Mouse (Mus musculus): Measurements from ENCODE around the gene 2310002L09Rik. TPM values are rescaled to one million over a fixed set of nuclear protein-coding genes. Genes with fewer than 3 reads are reported as not detected.
"Not testable (repeated sequence)": the region's sequence is repeated elsewhere in the genome, so short reads cannot be mapped to it uniquely, and the experiment has no call there.

The 2310002L09Rik gene
- not detected in 2 replicates for polyA plus RNA-seq (2014; fragmentation: Nextera tagmentation; extraction: Ambion mirVana)

DNA sequence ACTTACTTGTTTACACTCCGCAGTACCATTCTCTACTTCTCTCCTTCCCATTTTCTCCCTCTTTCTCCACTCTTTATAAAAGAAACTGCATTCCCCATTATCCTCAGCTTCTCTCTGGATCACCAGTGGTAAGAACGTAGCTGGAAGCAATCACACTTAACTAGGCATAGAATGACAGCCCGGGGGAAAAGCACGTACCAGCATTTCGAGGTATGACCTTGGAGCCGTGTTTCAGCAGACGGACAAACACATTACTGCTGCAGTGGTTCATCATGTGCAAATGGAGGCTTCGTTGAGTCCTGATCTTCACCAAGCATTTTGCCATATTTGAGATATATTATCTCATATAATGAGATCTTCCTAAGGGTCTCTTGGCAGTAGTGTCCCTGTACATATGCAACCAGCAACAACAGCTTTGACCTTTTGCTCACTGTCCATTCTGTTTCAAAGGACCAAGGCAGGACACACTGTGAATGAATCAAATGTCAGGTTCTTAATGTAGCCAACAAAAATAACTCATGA is at the start of gene 2310002L09Rik:
2310002L09Rik (minus strand) TSS at position 472 of the 522 bp plus-strand sequence.
- 82% methylated on average over 8 of the region's 8 CpGs for WGBS
- no peaks in the 10 kb centered on the region for H3K27me3 ChIP-seq (ENCODE audit: control insufficient read depth, insufficient read depth, low read length)
- no peak within 1 kb of the TSS for H3K9ac ChIP-seq (replicated peaks; ENCODE audit: low read depth, low read length)
- H3K4me2 ChIP-seq (ENCODE audit: low read depth, low read length): no peak within 1 kb of the TSS
- H3K36me3 ChIP-seq (ENCODE audit: control insufficient read depth, insufficient read depth, low read length): no peaks in the 10 kb centered on the region
- H3K4me1 ChIP-seq (ENCODE audit: control insufficient read depth, insufficient read depth, low read length): no peaks in the 10 kb centered on the region
- H3K9me3 ChIP-seq (ENCODE audit: control insufficient read depth, low read length): no peaks in the 10 kb centered on the region
- no peak within 1 kb of the TSS for H3K27ac ChIP-seq (ENCODE audit: low read depth, low read length)
- H3K4me3 ChIP-seq (ENCODE audit: low read depth, low read length): no peak within 1 kb of the TSS
- no peak for ATAC-seq (ENCODE audit: low read depth)

DNA sequence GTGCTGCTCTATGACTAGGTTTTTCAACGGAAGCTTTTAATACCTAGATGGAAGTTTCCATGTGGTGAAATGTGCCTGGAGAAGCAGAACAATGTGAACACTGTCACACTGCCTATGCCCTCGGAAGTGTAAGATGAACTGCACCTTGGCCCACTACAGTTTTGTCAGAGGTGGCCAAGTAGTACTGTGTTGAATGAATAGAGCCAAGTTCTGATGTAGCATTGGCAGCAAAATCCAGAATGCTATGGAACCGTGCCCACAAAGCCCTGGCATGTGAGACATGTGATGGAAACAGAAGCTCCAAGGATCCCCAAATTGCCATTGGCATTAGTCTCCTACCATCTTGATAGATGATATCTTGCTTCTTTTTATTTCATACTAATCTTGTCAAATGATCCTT is 29.8 kb upstream of the 2310002L09Rik start:
- ATAC-seq (ENCODE audit: low read depth): no peak
- WGBS: 81% methylated on average over 3 of the region's 3 CpGs

DNA sequence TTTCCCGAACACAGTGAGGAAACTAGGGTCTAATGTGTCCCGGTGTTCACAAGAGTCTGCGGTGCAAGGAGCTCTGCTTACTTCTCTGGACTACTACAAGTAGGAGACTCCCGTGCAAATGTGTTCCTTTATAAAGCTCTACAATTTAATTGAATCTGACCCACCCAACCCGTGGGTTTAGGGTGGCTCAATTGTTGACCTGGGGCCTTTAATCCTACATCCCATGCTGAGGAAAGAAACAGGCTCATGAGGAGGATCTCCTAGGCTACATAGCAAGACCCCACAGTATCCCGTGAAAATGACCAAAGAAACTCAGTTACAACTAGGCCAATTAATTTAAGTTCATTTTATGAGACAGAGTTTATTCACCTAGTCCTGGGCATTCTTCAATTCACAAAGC is 30.0 kb downstream of the 2310002L09Rik start, which contains the start of gene Gm11756:
Gm11756 (minus strand) TSS at position 101 of the 400 bp plus-strand sequence.
- H3K27me3 ChIP-seq (ENCODE audit: control insufficient read depth, insufficient read depth, low read length); H3K4me1 ChIP-seq (ENCODE audit: control insufficient read depth, insufficient read depth, low read length); H3K4me3 ChIP-seq (ENCODE audit: low read depth, low read length); ATAC-seq (ENCODE audit: low read depth); H3K27ac ChIP-seq (ENCODE audit: low read depth, low read length); H3K4me2 ChIP-seq (ENCODE audit: low read depth, low read length); H3K9me3 ChIP-seq (ENCODE audit: control insufficient read depth, low read length); H3K36me3 ChIP-seq (ENCODE audit: control insufficient read depth, insufficient read depth, low read length); H3K9ac ChIP-seq (replicated peaks; ENCODE audit: low read depth, low read length): not testable (repeated sequence)
- WGBS: 82% methylated on average over 6 of the region's 6 CpGs

More for the DNA sequence above, 29.8 kb upstream of the 2310002L09Rik start:
- Histone ChIP-seq H3K9ac (replicated peaks; ENCODE audit: low read depth, low read length) (no peak overlapping the region), H3K27ac (ENCODE audit: low read depth, low read length) (no peak overlapping the region), H3K4me2 (ENCODE audit: low read depth, low read length) (no peak overlapping the region), H3K27me3 (ENCODE audit: control insufficient read depth, insufficient read depth, low read length) (no peaks in the 10 kb centered on the region), H3K36me3 (ENCODE audit: control insufficient read depth, insufficient read depth, low read length) (no peaks in the 10 kb centered on the region), H3K9me3 (ENCODE audit: control insufficient read depth, low read length) (no peaks in the 10 kb centered on the region), H3K4me3 (ENCODE audit: low read depth, low read length) (no peak overlapping the region), H3K4me1 (ENCODE audit: control insufficient read depth, insufficient read depth, low read length) (no peaks in the 10 kb centered on the region)

DNA sequence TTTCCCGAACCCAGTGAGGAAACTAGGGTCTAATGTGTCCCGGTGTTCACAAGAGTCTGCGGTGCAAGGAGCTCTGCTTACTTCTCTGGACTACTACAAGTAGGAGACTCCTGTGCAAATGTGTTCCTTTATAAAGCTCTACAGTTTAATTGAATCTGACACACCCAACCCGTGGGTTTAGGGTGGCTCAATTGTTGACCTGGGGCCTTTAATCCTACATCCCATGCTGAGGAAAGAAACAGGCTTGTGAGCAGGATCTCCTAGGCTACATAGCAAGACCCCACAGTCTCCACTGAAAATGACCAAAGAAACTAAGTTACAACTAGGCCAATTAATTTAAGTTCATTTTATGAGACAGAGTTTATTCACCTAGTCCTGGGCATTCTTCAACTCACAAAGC is 44.8 kb downstream of the 2310002L09Rik start, which contains the start of gene Gm13871:
Gm13871 (minus strand) TSS at position 101 of the 400 bp plus-strand sequence.
- WGBS: no CpG with 5 or more reads among the region's 4 CpGs
- not testable (repeated sequence) for H3K9me3 ChIP-seq (ENCODE audit: control insufficient read depth, low read length); H3K4me1 ChIP-seq (ENCODE audit: control insufficient read depth, insufficient read depth, low read length); H3K27me3 ChIP-seq (ENCODE audit: control insufficient read depth, insufficient read depth, low read length); H3K4me3 ChIP-seq (ENCODE audit: low read depth, low read length); H3K4me2 ChIP-seq (ENCODE audit: low read depth, low read length); ATAC-seq (ENCODE audit: low read depth); H3K27ac ChIP-seq (ENCODE audit: low read depth, low read length); H3K36me3 ChIP-seq (ENCODE audit: control insufficient read depth, insufficient read depth, low read length); H3K9ac ChIP-seq (replicated peaks; ENCODE audit: low read depth, low read length)

DNA sequence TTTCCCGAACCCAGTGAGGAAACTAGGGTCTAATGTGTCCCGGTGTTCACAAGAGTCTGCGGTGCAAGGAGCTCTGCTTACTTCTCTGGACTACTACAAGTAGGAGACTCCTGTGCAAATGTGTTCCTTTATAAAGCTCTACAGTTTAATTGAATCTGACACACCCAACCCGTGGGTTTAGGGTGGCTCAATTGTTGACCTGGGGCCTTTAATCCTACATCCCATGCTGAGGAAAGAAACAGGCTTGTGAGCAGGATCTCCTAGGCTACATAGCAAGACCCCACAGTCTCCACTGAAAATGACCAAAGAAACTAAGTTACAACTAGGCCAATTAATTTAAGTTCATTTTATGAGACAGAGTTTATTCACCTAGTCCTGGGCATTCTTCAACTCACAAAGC is 59.6 kb downstream of the 2310002L09Rik start, which contains the start of gene Gm11757:
Gm11757 (minus strand) TSS at position 101 of the 400 bp plus-strand sequence.
- not testable (repeated sequence) for H3K27ac ChIP-seq (ENCODE audit: low read depth, low read length); H3K9ac ChIP-seq (replicated peaks; ENCODE audit: low read depth, low read length); H3K9me3 ChIP-seq (ENCODE audit: control insufficient read depth, low read length); H3K27me3 ChIP-seq (ENCODE audit: control insufficient read depth, insufficient read depth, low read length); H3K36me3 ChIP-seq (ENCODE audit: control insufficient read depth, insufficient read depth, low read length); H3K4me3 ChIP-seq (ENCODE audit: low read depth, low read length); H3K4me2 ChIP-seq (ENCODE audit: low read depth, low read length); ATAC-seq (ENCODE audit: low read depth); H3K4me1 ChIP-seq (ENCODE audit: control insufficient read depth, insufficient read depth, low read length)
- no CpG with 5 or more reads among the region's 4 CpGs for WGBS

Other genes starting within 250 kb of the 2310002L09Rik start
- gene Rasef, start 159.9 kb downstream of the 2310002L09Rik start, polyA plus RNA-seq (2014; fragmentation: Nextera tagmentation; extraction: Ambion mirVana): 0.60 and 0.62 TPM in 2 replicates
- not detected in 2 replicates for gene Gm11758, start 74.6 kb downstream of the 2310002L09Rik start, polyA plus RNA-seq (2014; fragmentation: Nextera tagmentation; extraction: Ambion mirVana)
- not detected in 2 replicates for gene Gm11757, start 59.7 kb downstream of the 2310002L09Rik start, polyA plus RNA-seq (2014; fragmentation: Nextera tagmentation; extraction: Ambion mirVana)
- gene Gm13871, start 44.9 kb downstream of the 2310002L09Rik start, polyA plus RNA-seq (2014; fragmentation: Nextera tagmentation; extraction: Ambion mirVana): not detected in 2 replicates
- gene Gm11756, start 30.1 kb downstream of the 2310002L09Rik start, polyA plus RNA-seq (2014; fragmentation: Nextera tagmentation; extraction: Ambion mirVana): not detected in 2 replicates
- 41.8 and 45.8 TPM in 2 replicates for gene Frmd3, start 62.6 kb upstream of the 2310002L09Rik start, polyA plus RNA-seq (2014; fragmentation: Nextera tagmentation; extraction: Ambion mirVana)

All from neural tube, embryonic 14.5 days (tissue).